Mouse (Mus musculus) liver, embryonic 14.5 days (tissue): ENCODE measurements at regions not wholly inside any gene's neighbourhood (a gene's known extent, or its start where the extent isn't known, plus 50 kb on each side); places are given as distances from the start of the nearest gene placed in this dataset.

Experiments used
- ATAC-seq: fragments of 200-750 bp; cut with Nextera tagmentation; 2 replicates; pipeline ENCODE4 v1.8.0; 2017; ENCODE audit warnings: moderate number of reproducible peaks, mild to moderate bottlenecking, moderate library complexity; ENCODE audit not compliant: insufficient read depth
- DNase-seq, 3 experiments: peaks; one replicate each; pipeline ENCODE4 v3.0.0-alpha.2; 2012 to 2013; ENCODE audit warnings: low read depth in 3 of 3, low spot score in 3 of 3
- H3K27ac ChIP-seq: fragments of 300-500 bp; sonication (generic); 2 replicates; pipeline ENCODE4 v1.5.1; 2014; ENCODE audit warnings: moderate library complexity, mild to moderate bottlenecking, control low read depth, inconsistent platforms
- H3K27me3 ChIP-seq: fragments of 300-500 bp; sonication (generic); 2 replicates; pipeline ENCODE4 v1.6.1; 2014; ENCODE audit warnings: mild to moderate bottlenecking, low read length, moderate library complexity; ENCODE audit not compliant: control insufficient read depth, insufficient read depth
- H3K36me3 ChIP-seq: fragments of 300-500 bp; sonication (generic); replicated peaks from 2 replicates; pipeline ENCODE4 v1.6.1; 2014; ENCODE audit warnings: low read depth; ENCODE audit not compliant: control insufficient read depth, insufficient read depth
- H3K4me1 ChIP-seq, 2 experiments: fragments of 200-500 bp in 1 of 2; fragments of 300-500 bp in 1 of 2; sonication (generic) in 1 of 2; replicated peaks; 2 replicates each; pipeline ENCODE4 v1.6.1; 2012 to 2014; ENCODE audit warnings: antibody characterized with exemption in 1 of 2, inconsistent platforms in 1 of 2, low read length in 1 of 2; ENCODE audit not compliant: control insufficient read depth in 2 of 2, insufficient read depth in 2 of 2
- H3K4me2 ChIP-seq: fragments of 300-500 bp; sonication (generic); 2 replicates; pipeline ENCODE4 v1.6.1; 2014; ENCODE audit warnings: low read depth, mild to moderate bottlenecking, control low read depth, moderate library complexity
- H3K4me3 ChIP-seq, 2 experiments: fragments of 200-500 bp in 1 of 2; fragments of 300-500 bp in 1 of 2; sonication (generic) in 1 of 2; 2 replicates each; pipeline ENCODE4 v1.5.1; 2012 to 2014; ENCODE audit warnings: low read depth in 2 of 2, low read length in 2 of 2, mild to moderate bottlenecking in 2 of 2, control low read depth in 1 of 2, inconsistent platforms in 1 of 2, moderate library complexity in 1 of 2; ENCODE audit not compliant: insufficient read depth in 1 of 2
- H3K9ac ChIP-seq: fragments of 300-500 bp; sonication (generic); replicated peaks from 2 replicates; pipeline ENCODE4 v1.6.1; 2014; ENCODE audit warnings: mild to moderate bottlenecking, control low read depth, moderate library complexity
- H3K9me3 ChIP-seq: fragments of 300-500 bp; sonication (generic); 2 replicates; pipeline ENCODE4 v1.6.1; 2016; ENCODE audit warnings: low read length, mixed read lengths; ENCODE audit not compliant: control insufficient read depth
- CTCF ChIP-seq: IDR thresholded peaks from 2 replicates; pipeline ENCODE4 v1.5.1; 2016; ENCODE audit warnings: antibody characterized with exemption, low read depth, control low read depth
- EP300 ChIP-seq: IDR thresholded peaks from 2 replicates; pipeline ENCODE4 v1.6.1; 2016; ENCODE audit warnings: antibody characterized with exemption, low read depth
- WGBS: fragments of 180-500 bp; shearing (Covaris S2); extraction: QIAGEN DNeasy Blood & Tissue Kit; methylation state at CpG from one replicate; pipeline ENCODE4 v1.1.7; 2014; ENCODE audit not compliant: insufficient replicate concordance; 5-methylcytosine and 5-hydroxymethylcytosine counted together

DNA sequence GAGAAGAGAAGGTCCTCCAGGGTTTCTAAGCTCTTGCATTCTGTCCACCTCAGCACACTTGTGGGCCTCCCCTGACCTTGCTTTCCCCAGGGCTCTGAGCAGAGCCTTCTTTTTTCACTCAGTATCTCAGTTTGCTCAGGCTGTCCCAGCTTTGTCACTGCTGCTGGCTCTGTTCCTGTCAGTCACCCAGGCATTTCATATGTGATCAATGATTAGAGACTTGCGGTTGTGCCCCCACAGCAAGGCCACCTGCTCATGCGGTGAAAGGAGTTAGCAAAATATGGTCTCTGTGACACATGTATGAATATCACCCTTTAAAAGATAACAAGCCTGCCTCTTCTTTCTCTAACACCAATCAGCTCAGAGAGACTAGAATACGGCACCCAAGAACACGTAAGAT, 265.6 kb upstream of the Jarid2 start:
- H3K27me3 ChIP-seq, result no peaks in the 10 kb centered on the region
- TF ChIP-seq CTCF (no peak), EP300 (no peak)
- no peaks in the 10 kb centered on the region for H3K4me1 ChIP-seq
- H3K9me3 ChIP-seq, result no peaks in the 10 kb centered on the region
- DNase-seq (no peak), ATAC-seq (no peak)
- H3K9ac ChIP-seq, result no peak overlapping the region
- WGBS, result 65% methylated on average over 4 of the region's 4 CpGs
- H3K27ac ChIP-seq, result no peak overlapping the region
- H3K36me3 ChIP-seq, result no peaks in the 10 kb centered on the region
- no peak overlapping the region for H3K4me3 ChIP-seq
- no peak overlapping the region for H3K4me2 ChIP-seq

DNA sequence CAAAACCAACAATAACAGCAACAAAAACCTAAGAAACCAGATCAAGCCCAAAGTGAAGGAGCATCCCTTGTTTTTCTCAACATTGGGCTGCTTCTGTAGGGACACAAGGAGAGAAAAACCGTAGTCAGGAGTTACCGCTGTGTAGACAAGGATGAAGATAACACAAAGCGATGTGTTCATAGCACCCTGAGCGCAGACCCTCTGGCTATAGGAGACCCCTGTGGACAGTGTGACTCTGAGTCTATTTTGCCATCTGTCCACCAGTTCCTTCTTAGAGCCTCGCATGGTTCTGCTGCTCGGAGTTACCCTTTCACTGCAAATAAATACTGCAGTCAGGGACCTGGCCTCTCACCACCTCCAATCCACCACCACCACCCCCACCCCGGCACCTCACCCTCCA, 263.7 kb upstream of the Jarid2 start:
- no peak overlapping the region for H3K4me3 ChIP-seq
- ATAC-seq (no peak), DNase-seq (no peak)
- H3K9me3 ChIP-seq, result no peaks in the 10 kb centered on the region
- H3K27me3 ChIP-seq, result no peaks in the 10 kb centered on the region
- TF ChIP-seq CTCF, result no peak
- no peak for TF ChIP-seq EP300
- 69% methylated on average over 7 of the region's 7 CpGs for WGBS
- no peak overlapping the region for H3K4me2 ChIP-seq
- H3K27ac ChIP-seq, result no peak overlapping the region
- no peaks in the 10 kb centered on the region for H3K36me3 ChIP-seq
- no peaks in the 10 kb centered on the region; a peak in 1 of 4 replicates for H3K4me1 ChIP-seq
- H3K9ac ChIP-seq, result no peak overlapping the region

DNA sequence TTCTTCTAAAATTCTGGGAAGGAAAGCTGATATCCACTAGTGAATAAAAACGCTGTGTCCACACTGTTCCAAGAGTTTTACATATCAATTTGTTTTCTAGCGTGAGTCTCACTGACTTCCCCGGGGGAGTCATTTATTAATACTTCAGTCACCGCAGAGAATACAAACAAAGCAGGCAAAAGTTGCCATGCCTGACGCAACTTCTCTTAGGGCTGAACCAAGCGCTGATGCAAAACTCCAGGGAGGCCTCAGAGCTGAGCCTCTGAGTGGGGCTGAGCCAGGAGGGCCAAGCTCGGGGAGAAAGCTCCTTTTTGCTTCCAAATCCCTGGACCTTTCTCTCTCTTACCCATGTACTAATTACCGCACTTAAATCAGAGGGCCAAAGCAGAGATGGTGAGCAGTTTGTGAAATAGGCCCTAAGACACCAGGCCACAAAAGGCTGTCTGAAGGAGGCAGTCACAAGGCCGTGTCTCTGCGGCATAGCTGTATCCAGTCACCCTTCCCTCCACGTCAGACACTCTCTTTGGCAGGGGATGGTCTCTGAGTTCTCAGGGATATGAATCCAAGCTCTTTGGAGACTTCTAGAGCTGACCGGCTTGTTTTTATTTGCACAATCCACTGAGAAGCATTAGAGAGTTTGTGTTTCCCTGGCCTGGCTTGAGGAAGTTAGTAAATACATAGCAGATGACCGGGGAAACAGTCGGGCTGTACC, 260.2 kb upstream of the Jarid2 start:
- Histone ChIP-seq H3K36me3 (no peaks in the 10 kb centered on the region), H3K4me1 (no peaks in the 10 kb centered on the region; a peak in 1 of 4 replicates), H3K27me3 (no peaks in the 10 kb centered on the region), H3K4me3 (no peak overlapping the region), H3K9ac (no peak overlapping the region), H3K9me3 (no peaks in the 10 kb centered on the region), H3K27ac (no peak overlapping the region), H3K4me2 (no peak overlapping the region)
- 70% methylated on average over 14 of the region's 14 CpGs for WGBS
- DNase-seq (no peak), ATAC-seq (no peak)
- TF ChIP-seq CTCF (no peak), EP300 (no peak)

DNA sequence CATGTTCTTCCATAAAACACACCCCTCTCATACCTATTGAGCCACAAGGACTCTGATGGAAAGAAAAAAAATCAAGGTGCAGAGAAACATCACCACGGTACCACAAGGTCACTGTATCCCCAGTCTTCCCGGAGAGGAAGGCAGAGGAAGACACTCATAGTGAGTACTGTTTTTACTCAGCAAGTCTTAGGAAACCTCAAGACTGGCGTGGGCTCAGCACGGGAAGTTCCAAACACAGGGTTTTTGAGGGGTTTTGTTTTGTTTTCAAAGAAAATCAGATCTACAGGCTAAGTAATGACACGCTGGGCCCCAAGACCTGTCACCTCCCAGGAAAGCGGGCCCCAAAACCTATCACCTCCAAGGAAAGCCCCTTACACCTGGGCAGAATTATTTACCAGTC, 259.6 kb upstream of the Jarid2 start:
- Histone ChIP-seq H3K4me3 (no peak overlapping the region), H3K27ac (no peak overlapping the region)
- WGBS, result 58% methylated on average over 6 of the region's 6 CpGs

DNA sequence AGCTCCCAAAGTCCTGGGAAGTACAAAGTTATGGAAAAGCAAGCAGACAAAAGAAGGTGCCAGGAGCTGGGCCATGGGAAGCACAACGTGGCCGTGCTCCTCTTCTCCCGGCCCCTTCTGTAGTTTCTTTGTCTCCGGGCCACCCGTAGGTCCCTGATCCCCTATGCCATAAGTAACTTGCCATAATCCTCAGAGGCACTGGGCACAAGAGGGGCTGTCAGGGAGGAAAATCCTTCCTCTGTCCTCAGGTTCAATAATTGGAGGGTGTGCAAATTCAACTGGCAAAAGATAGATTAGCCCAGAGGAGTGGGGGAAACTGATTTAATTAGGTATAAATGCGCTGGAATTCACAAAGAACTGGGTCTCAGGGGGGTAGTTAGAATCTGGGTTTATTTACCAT, 256.1 kb upstream of the Jarid2 start:
- Histone ChIP-seq H3K9me3 (no peaks in the 10 kb centered on the region), H3K36me3 (no peaks in the 10 kb centered on the region), H3K4me1 (no peaks in the 10 kb centered on the region; a peak in 1 of 4 replicates), H3K27me3 (no peaks in the 10 kb centered on the region), H3K4me3 (no peak overlapping the region), H3K9ac (no peak overlapping the region), H3K4me2 (no peak overlapping the region), H3K27ac (no peak overlapping the region)
- TF ChIP-seq EP300, result no peak
- no peak for TF ChIP-seq CTCF
- 50% methylated on average over 6 of the region's 6 CpGs for WGBS
- ATAC-seq (no peak), DNase-seq (no peak)

More for the DNA sequence above, 259.6 kb upstream of the Jarid2 start:
- Histone ChIP-seq H3K4me2 (no peak overlapping the region), H3K36me3 (no peaks in the 10 kb centered on the region), H3K4me1 (no peaks in the 10 kb centered on the region; a peak in 1 of 4 replicates), H3K9ac (no peak overlapping the region), H3K9me3 (no peaks in the 10 kb centered on the region), H3K27me3 (no peaks in the 10 kb centered on the region)
- ATAC-seq (no peak), DNase-seq (no peak)
- TF ChIP-seq EP300, result no peak
- no peak for TF ChIP-seq CTCF
